Mouse (Mus musculus) lung, adult 2 months (tissue): ENCODE results near the gene Limk1.

Source experiments
- CTCF ChIP-seq: fragments of 200-500 bp; IDR thresholded peaks from 2 replicates; pipeline ENCODE4 v1.5.1; 2011; ENCODE audit warnings: mild to moderate bottlenecking, low read length, control low read depth; ENCODE audit not compliant: insufficient read depth
- POLR2A ChIP-seq: fragments of 200-500 bp; IDR thresholded peaks from 2 replicates; pipeline ENCODE4 v1.6.1; 2011; ENCODE audit warnings: low read depth, mild to moderate bottlenecking, control low read depth, low read length, borderline replicate concordance; ENCODE audit errors: extremely low read depth

- TF ChIP-seq POLR2A (no peak), CTCF (no peak)
These were observed 12.2 kb downstream of the Limk1 start for GRCm38 (mm10) chr5:134675956-134676759.
